ENCODE assay signal across 8 mouse cellular contexts in genomic region chr6:34204971-34205572, GRCm38 (mm10). TPM values are rescaled to one million over a fixed set of nuclear protein-coding genes. Genes with fewer than 3 reads are reported as not detected.
DNase-seq lines count a peak whose midpoint lies in the region; ATAC-seq and TF ChIP-seq lines count a peak whose summit lies in the region.

No protein-coding gene starts in this region.

- no peaks in the 10 kb centered on the region for H3K27me3 ChIP-seq in heart, postnatal 0 days (ENCODE audit: control insufficient read depth, insufficient read depth, low read length)
- H3K27me3 ChIP-seq in heart, embryonic 11.5 days (ENCODE audit: control insufficient read depth, insufficient read depth, low read length), result no peaks in the 10 kb centered on the region
- H3K27me3 ChIP-seq in midbrain, embryonic 15.5 days (replicated peaks), result no peaks in the 10 kb centered on the region

- intact Hi-C loops in left cerebral cortex, postnatal 4 days (cut with DNase I), result no loop called here

- no peaks in the 10 kb centered on the region for H3K9me3 ChIP-seq in heart, postnatal 0 days (replicated peaks; ENCODE audit: control insufficient read depth, low read length)
- no peaks in the 10 kb centered on the region for H3K9me3 ChIP-seq in heart, embryonic 11.5 days (replicated peaks; ENCODE audit: control insufficient read depth, low read length)
- H3K9me3 ChIP-seq in midbrain, embryonic 15.5 days, result no peaks in the 10 kb centered on the region

- H3K36me3 ChIP-seq in heart, postnatal 0 days (replicated peaks; ENCODE audit: control insufficient read depth, insufficient read depth, low read length), result no peaks in the 10 kb centered on the region
- no peaks in the 10 kb centered on the region for H3K36me3 ChIP-seq in heart, embryonic 11.5 days (ENCODE audit: control insufficient read depth, insufficient read depth, low read length)
- H3K36me3 ChIP-seq in midbrain, embryonic 15.5 days (replicated peaks), result no peaks in the 10 kb centered on the region

- 60% methylated on average over 8 of the region's 8 CpGs for WGBS in heart, postnatal 0 days
- WGBS in heart, embryonic 11.5 days (ENCODE audit: insufficient replicate concordance), result 63% methylated on average over 8 of the region's 8 CpGs
- 73% methylated on average over 8 of the region's 8 CpGs for WGBS in midbrain, embryonic 15.5 days

- no peak overlapping the region for H3K4me3 ChIP-seq in heart, postnatal 0 days (ENCODE audit: low read depth, low read length)
- H3K4me3 ChIP-seq in heart, embryonic 11.5 days (ENCODE audit: low read depth, low read length), result no peak overlapping the region
- no peak overlapping the region for H3K4me3 ChIP-seq in midbrain, embryonic 15.5 days

- peak; percentile 41; the same call in 1 of the 2 replicates for ATAC-seq in heart, postnatal 0 days (ENCODE audit: insufficient read depth, low read depth)
- ATAC-seq in heart, embryonic 11.5 days (replicated peaks; ENCODE audit: insufficient number of reproducible peaks, low FRiP score, low TSS enrichment), result no peak
- ATAC-seq in midbrain, embryonic 15.5 days (replicated peaks), result no peak

- peak; percentile 29 for TF ChIP-seq CTCF in heart, postnatal 0 days (IDR thresholded peaks at IDR 0.05; ENCODE audit: low read depth)

- peaks cover 5% of the 10 kb centered on the region; the same call in 1 of the 2 replicates for H3K4me1 ChIP-seq in heart, postnatal 0 days (ENCODE audit: control insufficient read depth, insufficient read depth)
- no peaks in the 10 kb centered on the region for H3K4me1 ChIP-seq in heart, embryonic 11.5 days (ENCODE audit: control insufficient read depth, insufficient read depth, low read length)
- H3K4me1 ChIP-seq in midbrain, embryonic 15.5 days, result 0 out of 2 replicates have a peak, but pooled peaks cover 3% of the 10 kb centered on the region

- TF ChIP-seq EP300 in heart, postnatal 0 days (IDR thresholded peaks at IDR 0.05; ENCODE audit: low read depth), result no peak

- no peak overlapping the region for H3K4me2 ChIP-seq in heart, postnatal 0 days (ENCODE audit: low read depth, low read length)
- H3K4me2 ChIP-seq in heart, embryonic 11.5 days, result no peak overlapping the region
- H3K4me2 ChIP-seq in midbrain, embryonic 15.5 days, result no peak overlapping the region

- H3K27ac ChIP-seq in heart, postnatal 0 days (ENCODE audit: low read depth), result no peak overlapping the region
- no peak overlapping the region for H3K27ac ChIP-seq in heart, embryonic 11.5 days (ENCODE audit: low read depth, low read length)
- no peak overlapping the region for H3K27ac ChIP-seq in midbrain, embryonic 15.5 days

- H3K9ac ChIP-seq in heart, postnatal 0 days (replicated peaks; ENCODE audit: low read depth, low read length), result no peak overlapping the region
- no peak overlapping the region for H3K9ac ChIP-seq in heart, embryonic 11.5 days (ENCODE audit: low read depth, low read length)
- H3K9ac ChIP-seq in midbrain, embryonic 15.5 days, result no peak overlapping the region

- no peak for DNase-seq in heart, postnatal 0 days (ENCODE audit: low spot score)
- DNase-seq in 3T3-L1 (ENCODE audit: low read depth, low spot score), result peak; percentile 81
- DNase-seq in MN1 (ENCODE audit: low spot score), result peak; percentile 22
- DNase-seq in cerebellum, postnatal 36 days, result peak; percentile 30 to 43
- peak; percentile 30 for DNase-seq in left cerebral cortex, postnatal 4 days
- peak; percentile 61 for DNase-seq in right cerebral cortex, postnatal 4 days

RNA-seq across cellular contexts. Expression of gene Slc35b4, which starts 28.2 kb away (rescaled TPM):
- total RNA-seq in heart, postnatal 0 days (2014; rRNA removed; ENCODE audit: low replicate concordance), result 9.0 and 12.7 TPM in 2 replicates
- polyA plus RNA-seq in heart, postnatal 0 days (2015; fragmentation: Nextera tagmentation; extraction: Ambion mirVana), result 14.5 and 14.6 TPM in 2 replicates
- polyA plus RNA-seq in heart, embryonic 11.5 days (2014; fragmentation: Nextera tagmentation; extraction: Ambion mirVana), result 44.6 and 50.4 TPM in 2 replicates
- total RNA-seq in left cerebral cortex, postnatal 4 days (2021), result 10 to 100 TPM; 35.8 to 36.9 TPM
- 45.0 and 45.6 TPM in 2 replicates for polyA plus RNA-seq in midbrain, embryonic 15.5 days (2015; fragmentation: Nextera tagmentation; extraction: Ambion mirVana)
